Mouse (Mus musculus) layer of hippocampus, adult 9-11 months (tissue): Measurements from ENCODE around the gene Polr2g.

Experiments used
- DNase-seq: peaks from one replicate; pipeline ENCODE4 v3.0.0; 2022

Gene Polr2g

GRCm38 (mm10) chr19:8756635-8757387 lies 41.6 kb downstream of the Polr2g start, which contains the start of gene Nxf1:
Gene Nxf1, plus strand, starts transcription at chr19:8757073.
- peak; percentile 92 for DNase-seq

- no peak for DNase-seq
These were observed 42.7 kb downstream of the Polr2g start for GRCm38 (mm10) chr19:8755652-8756051.

GRCm38 (mm10) chr19:8747368-8747767 lies 51.0 kb downstream of the Polr2g start:
- DNase-seq, result no peak

- DNase-seq, result no peak
These were observed 53.0 kb downstream of the Polr2g start for GRCm38 (mm10) chr19:8745382-8745781.
